Mouse (Mus musculus): ENCODE data around the gene Cdkal1. TPM values are rescaled to one million over a fixed set of nuclear protein-coding genes. Genes with fewer than 3 reads are reported as not detected.

Gene Cdkal1
- polyA plus RNA-seq, 1 experiment from 2014 or later = 8.2 TPM

DNA sequence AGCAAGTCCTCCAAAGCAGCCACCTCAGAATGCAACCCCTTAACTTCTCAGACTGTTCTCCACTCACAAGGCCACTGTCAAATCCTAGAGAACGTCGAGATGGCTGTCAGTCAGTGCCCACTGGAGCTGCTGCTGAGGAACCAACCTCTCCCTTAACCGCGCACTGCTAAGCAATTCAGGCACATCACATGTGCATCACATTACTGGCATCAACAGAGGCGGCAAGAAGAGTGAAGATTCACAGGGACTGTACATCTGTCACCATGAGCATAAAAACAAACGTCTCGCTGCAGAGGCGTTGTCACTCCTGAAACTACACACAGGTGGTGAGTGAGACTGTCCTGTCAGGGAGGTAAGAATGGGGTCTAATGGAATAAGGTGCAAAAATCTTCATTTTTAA is 21.7 kb downstream of the Cdkal1 start:
- Histone ChIP-seq H3K4me1 (replicated peaks) (no peaks in the 10 kb centered on the region), H3K9ac (no peak overlapping the region), H3K36me3 (replicated peaks) (peaks cover 15% of the 10 kb centered on the region), H3K9me3 (replicated peaks) (no peaks in the 10 kb centered on the region), H3K4me3 (replicated peaks) (no peak overlapping the region), H3K27me3 (no peaks in the 10 kb centered on the region), H3K4me2 (no peak overlapping the region), H3K27ac (replicated peaks) (no peak overlapping the region)
- WGBS (ENCODE audit: insufficient replicate concordance) = 70% methylated on average over 8 of the region's 8 CpGs
- ATAC-seq (ENCODE audit: insufficient read depth) = no peak

DNA sequence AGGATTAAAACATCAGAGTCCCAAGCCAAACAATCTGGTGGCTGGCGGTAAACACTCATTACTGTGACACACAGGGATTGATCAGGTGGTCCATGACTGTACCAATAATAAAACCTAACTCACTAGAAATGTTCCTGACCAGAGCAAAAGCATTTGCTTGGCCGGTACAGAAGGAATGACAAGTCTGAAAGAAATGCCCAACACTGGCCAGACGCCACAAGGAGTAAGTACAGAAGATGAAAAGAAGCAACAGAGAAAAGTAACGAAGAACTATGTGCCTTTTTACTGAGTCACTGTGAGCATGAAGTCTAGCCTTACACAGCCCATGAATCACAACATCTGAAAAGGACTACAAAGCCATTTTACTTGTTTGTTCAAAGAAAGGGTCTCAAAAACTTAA is 24.3 kb downstream of the Cdkal1 start:
- H3K36me3 ChIP-seq (replicated peaks) = no peaks in the 10 kb centered on the region
- H3K9me3 ChIP-seq (replicated peaks) = no peaks in the 10 kb centered on the region
- H3K4me3 ChIP-seq (replicated peaks) = no peak overlapping the region
- H3K27ac ChIP-seq (replicated peaks) = no peak overlapping the region
- 75% methylated on average over 4 of the region's 4 CpGs for WGBS (ENCODE audit: insufficient replicate concordance)
- H3K27me3 ChIP-seq = no peaks in the 10 kb centered on the region
- H3K9ac ChIP-seq = no peak overlapping the region
- 0 out of 2 replicates have a peak, but pooled peaks cover 5% of the 10 kb centered on the region for H3K4me1 ChIP-seq (replicated peaks)
- no peak for ATAC-seq (ENCODE audit: insufficient read depth)
- H3K4me2 ChIP-seq = no peak overlapping the region

DNA sequence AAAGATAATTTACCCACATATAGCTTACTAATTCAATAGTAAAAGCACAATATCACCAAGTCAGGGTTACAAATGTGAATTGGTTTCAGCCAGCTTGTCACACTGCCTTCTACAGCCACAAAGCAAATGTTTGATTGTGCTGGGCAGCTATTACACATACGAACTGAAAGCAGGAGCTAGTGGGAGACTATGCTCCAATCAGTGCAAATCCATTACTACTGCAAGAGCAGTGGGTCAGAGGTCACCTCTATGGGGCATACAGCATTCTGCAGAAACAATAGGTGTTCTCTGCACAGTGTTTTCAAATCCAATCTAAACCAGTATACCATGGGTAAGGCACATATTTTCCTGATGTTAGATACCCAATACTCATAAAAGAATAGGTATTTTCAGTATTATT is 27.4 kb downstream of the Cdkal1 start:
- Histone ChIP-seq H3K27ac (replicated peaks) (no peak overlapping the region), H3K9me3 (replicated peaks) (no peaks in the 10 kb centered on the region), H3K9ac (no peak overlapping the region), H3K27me3 (no peaks in the 10 kb centered on the region), H3K4me3 (replicated peaks) (no peak overlapping the region), H3K4me2 (no peak overlapping the region), H3K36me3 (replicated peaks) (no peaks in the 10 kb centered on the region), H3K4me1 (replicated peaks) (peaks cover 11% of the 10 kb centered on the region; the same call in 1 of the 2 replicates)
- ATAC-seq (ENCODE audit: insufficient read depth) = peak; percentile 56; the same call in 1 of the 2 replicates
- WGBS (ENCODE audit: insufficient replicate concordance) = 54% methylated on average over 1 of the region's 1 CpGs

DNA sequence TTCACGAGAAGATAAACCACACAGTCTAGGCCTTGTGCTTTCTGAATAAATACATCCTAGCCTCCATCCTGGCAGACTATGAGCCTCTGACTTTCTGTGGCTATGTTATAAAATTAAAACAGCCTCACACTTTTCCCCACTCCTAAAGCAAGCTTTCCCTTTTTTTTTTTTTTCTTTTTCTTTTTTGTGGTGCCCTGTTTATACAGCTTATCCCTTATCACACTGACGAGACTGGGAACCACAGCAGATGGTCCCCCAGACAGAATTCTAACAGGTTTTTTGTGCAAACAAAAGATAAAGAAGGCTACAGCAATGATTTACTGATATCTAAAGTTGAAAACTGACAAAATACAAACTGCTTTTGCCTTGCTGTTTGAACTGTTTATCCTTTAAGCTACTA is 29.0 kb downstream of the Cdkal1 start:
- H3K27me3 ChIP-seq = no peaks in the 10 kb centered on the region
- no peak overlapping the region for H3K9ac ChIP-seq
- H3K4me3 ChIP-seq (replicated peaks) = no peak overlapping the region
- 26% methylated on average over 2 of the region's 2 CpGs for WGBS (ENCODE audit: insufficient replicate concordance)
- peaks cover 11% of the 10 kb centered on the region; the same call in 1 of the 2 replicates for H3K4me1 ChIP-seq (replicated peaks)
- no peak for ATAC-seq (ENCODE audit: insufficient read depth)
- H3K36me3 ChIP-seq (replicated peaks) = no peaks in the 10 kb centered on the region
- H3K9me3 ChIP-seq (replicated peaks) = no peaks in the 10 kb centered on the region
- no peak overlapping the region for H3K4me2 ChIP-seq
- H3K27ac ChIP-seq (replicated peaks) = no peak overlapping the region

DNA sequence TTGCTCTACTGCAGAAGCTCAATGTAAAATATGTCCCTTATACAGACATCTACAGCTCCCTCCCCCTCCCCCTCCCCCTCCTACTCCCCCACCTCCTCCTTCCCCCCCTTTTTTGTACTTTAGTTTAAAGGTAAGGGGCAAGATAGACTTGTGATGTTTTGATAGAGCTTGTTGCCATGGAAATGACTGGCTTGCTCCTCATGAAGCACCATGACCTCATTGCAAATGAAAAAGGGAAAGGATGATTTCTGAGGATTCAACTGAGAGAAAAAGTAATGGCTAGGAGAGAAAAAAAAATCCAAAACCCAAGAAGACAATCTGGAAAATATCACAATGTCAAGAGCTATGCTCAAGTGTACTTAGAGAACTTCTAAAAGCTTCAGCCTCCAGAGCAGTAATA is 29.4 kb downstream of the Cdkal1 start:
- no peak for ATAC-seq (ENCODE audit: insufficient read depth)
- H3K9ac ChIP-seq = no peak overlapping the region
- no peaks in the 10 kb centered on the region for H3K27me3 ChIP-seq
- no peak overlapping the region for H3K4me2 ChIP-seq
- H3K9me3 ChIP-seq (replicated peaks) = no peaks in the 10 kb centered on the region
- no peak overlapping the region for H3K4me3 ChIP-seq (replicated peaks)
- no peak overlapping the region for H3K27ac ChIP-seq (replicated peaks)
- H3K36me3 ChIP-seq (replicated peaks) = no peaks in the 10 kb centered on the region
- H3K4me1 ChIP-seq (replicated peaks) = peaks cover 11% of the 10 kb centered on the region; the same call in 1 of the 2 replicates

DNA sequence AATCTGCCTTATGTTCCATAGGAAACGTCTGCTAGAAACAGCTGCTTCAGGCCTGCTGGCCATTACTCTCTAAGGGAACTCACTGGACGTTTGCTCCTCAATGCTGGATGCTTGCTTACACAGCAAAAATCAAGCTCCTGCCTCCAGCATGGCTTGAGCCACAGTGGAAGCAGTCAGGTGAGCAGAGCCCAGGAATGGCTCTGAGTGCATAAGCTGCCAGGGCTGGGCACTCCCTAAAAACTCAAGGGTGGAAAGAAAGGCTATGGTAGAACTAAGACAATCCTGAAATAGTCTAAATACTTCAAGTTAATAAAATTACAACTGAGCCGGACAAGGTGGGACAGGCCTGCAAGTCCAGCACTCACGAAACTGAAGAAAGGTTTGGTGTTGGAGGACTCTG is 30.7 kb downstream of the Cdkal1 start:
- Histone ChIP-seq H3K9me3 (replicated peaks) (no peaks in the 10 kb centered on the region), H3K4me1 (replicated peaks) (peaks cover 15% of the 10 kb centered on the region), H3K4me2 (no peak overlapping the region), H3K27ac (replicated peaks) (no peak overlapping the region), H3K27me3 (no peaks in the 10 kb centered on the region), H3K4me3 (replicated peaks) (no peak overlapping the region), H3K36me3 (replicated peaks) (no peaks in the 10 kb centered on the region), H3K9ac (no peak overlapping the region)
- 75% methylated on average over 4 of the region's 4 CpGs for WGBS (ENCODE audit: insufficient replicate concordance)
- no peak for ATAC-seq (ENCODE audit: insufficient read depth)

DNA sequence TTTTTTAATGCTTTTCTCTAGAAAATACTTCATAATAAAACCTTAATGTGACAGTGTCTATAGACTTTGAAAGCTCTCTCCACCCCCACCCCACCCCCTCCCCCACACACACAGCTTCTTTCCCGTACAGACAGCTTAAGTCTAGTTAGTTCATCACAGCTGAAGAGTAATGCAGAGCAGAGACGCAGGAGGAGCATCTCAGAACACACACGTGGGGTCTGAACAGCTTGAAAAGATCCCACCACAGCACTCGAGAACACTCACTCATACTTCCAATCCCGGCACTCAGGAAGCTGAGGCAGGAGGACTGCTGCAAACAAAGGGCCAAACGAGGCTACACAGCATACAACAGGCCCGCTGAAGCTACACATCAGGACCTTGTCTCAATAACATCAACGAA is 31.1 kb downstream of the Cdkal1 start:
- no peaks in the 10 kb centered on the region for H3K9me3 ChIP-seq (replicated peaks)
- H3K27ac ChIP-seq (replicated peaks) = no peak overlapping the region
- H3K9ac ChIP-seq = no peak overlapping the region
- ATAC-seq (ENCODE audit: insufficient read depth) = no peak
- no peaks in the 10 kb centered on the region for H3K36me3 ChIP-seq (replicated peaks)
- H3K4me1 ChIP-seq (replicated peaks) = peaks cover 15% of the 10 kb centered on the region
- H3K4me3 ChIP-seq (replicated peaks) = no peak overlapping the region
- WGBS (ENCODE audit: insufficient replicate concordance) = 69% methylated on average over 8 of the region's 8 CpGs
- no peak overlapping the region for H3K4me2 ChIP-seq
- no peaks in the 10 kb centered on the region for H3K27me3 ChIP-seq

DNA sequence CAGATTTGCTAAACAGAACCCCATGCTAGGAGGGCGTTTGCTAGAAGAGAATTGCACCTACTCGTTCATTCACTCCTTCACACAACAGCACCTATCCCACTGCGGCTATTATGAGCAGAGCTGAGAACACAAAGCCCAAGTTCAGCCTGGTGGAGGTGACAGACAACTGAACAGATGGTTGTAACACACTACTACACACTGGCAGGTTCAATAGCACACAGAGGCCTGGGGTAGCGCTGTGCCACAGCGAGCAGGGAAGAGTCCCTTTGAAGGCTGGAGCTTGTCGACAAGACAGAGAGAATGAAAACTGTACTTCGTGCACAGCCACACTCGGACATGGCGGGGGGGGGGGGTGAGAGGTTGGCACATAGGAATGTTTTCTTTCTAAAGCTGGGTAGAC is 31.6 kb downstream of the Cdkal1 start:
- peaks cover 15% of the 10 kb centered on the region for H3K4me1 ChIP-seq (replicated peaks)
- no peak for ATAC-seq (ENCODE audit: insufficient read depth)
- no peak overlapping the region for H3K4me3 ChIP-seq (replicated peaks)
- no peak overlapping the region for H3K27ac ChIP-seq (replicated peaks)
- H3K9ac ChIP-seq = no peak overlapping the region
- H3K9me3 ChIP-seq (replicated peaks) = no peaks in the 10 kb centered on the region
- 65% methylated on average over 9 of the region's 9 CpGs for WGBS (ENCODE audit: insufficient replicate concordance)
- no peaks in the 10 kb centered on the region for H3K36me3 ChIP-seq (replicated peaks)
- H3K4me2 ChIP-seq = no peak overlapping the region
- no peaks in the 10 kb centered on the region for H3K27me3 ChIP-seq

DNA sequence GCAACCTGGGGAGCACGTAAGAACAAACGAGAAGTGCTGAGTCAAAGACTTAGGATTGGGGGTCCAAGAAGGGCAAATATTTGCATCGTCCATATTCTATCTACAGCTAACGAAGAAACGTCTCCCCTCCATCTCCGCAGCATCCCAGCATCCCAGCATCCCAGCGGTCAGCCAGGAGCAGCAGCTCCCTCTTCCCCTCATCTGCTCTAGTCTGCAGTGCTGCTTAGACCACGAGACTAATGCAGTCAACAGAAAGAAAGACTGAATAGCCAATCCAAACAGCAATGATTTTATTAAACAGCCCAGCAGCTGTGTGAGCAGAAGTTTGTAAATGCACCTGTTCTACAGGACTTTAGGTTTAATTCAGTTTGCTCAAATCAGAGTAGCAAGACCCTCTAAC is 32.0 kb downstream of the Cdkal1 start:
- H3K4me1 ChIP-seq (replicated peaks) = peaks cover 18% of the 10 kb centered on the region
- H3K4me3 ChIP-seq (replicated peaks) = no peak overlapping the region
- no peak overlapping the region for H3K4me2 ChIP-seq
- WGBS (ENCODE audit: insufficient replicate concordance) = 71% methylated on average over 8 of the region's 8 CpGs
- no peaks in the 10 kb centered on the region for H3K9me3 ChIP-seq (replicated peaks)
- H3K9ac ChIP-seq = no peak overlapping the region
- no peaks in the 10 kb centered on the region for H3K27me3 ChIP-seq
- no peak for ATAC-seq (ENCODE audit: insufficient read depth)
- no peak overlapping the region for H3K27ac ChIP-seq (replicated peaks)
- H3K36me3 ChIP-seq (replicated peaks) = no peaks in the 10 kb centered on the region

DNA sequence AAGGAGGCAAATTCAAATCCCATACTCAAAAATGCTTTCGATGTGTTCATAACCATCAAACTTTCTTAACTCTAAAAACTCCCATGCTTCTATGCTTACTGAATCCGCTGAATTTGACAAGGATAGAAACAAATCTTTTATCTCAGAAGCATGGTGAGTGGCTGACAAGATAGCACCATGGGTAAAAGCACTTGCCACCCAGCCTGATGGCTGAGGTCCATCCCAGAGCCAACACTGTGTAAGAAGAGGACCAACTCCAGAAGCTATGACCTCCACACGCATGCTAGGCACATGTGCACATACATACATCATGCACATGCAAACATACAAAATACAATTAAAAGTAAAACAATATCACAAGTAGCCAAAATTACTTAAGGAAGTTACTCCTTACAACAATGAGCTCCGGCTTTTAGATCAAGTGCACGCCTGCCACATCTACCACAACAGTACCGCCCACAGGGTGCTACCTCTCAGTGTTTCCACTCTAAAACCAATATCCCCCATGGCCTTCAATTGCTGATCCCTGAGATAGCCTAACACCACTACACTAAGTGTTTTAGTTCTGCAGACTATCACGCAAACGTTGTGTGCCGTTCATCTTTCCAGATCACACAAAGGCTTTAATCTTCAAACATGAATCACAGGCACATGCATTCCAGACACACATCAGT is 35.4 kb downstream of the Cdkal1 start:
- H3K4me1 ChIP-seq (replicated peaks) = peaks cover 10% of the 10 kb centered on the region; the same call in 1 of the 2 replicates
- H3K27me3 ChIP-seq = no peaks in the 10 kb centered on the region
- H3K4me3 ChIP-seq (replicated peaks) = no peak overlapping the region
- ATAC-seq (ENCODE audit: insufficient read depth) = no peak
- WGBS (ENCODE audit: insufficient replicate concordance) = 45% methylated on average over 9 of the region's 9 CpGs
- no peak overlapping the region for H3K27ac ChIP-seq (replicated peaks)
- no peaks in the 10 kb centered on the region for H3K9me3 ChIP-seq (replicated peaks)
- H3K4me2 ChIP-seq = no peak overlapping the region
- no peaks in the 10 kb centered on the region for H3K36me3 ChIP-seq (replicated peaks)
- H3K9ac ChIP-seq = no peak overlapping the region

DNA sequence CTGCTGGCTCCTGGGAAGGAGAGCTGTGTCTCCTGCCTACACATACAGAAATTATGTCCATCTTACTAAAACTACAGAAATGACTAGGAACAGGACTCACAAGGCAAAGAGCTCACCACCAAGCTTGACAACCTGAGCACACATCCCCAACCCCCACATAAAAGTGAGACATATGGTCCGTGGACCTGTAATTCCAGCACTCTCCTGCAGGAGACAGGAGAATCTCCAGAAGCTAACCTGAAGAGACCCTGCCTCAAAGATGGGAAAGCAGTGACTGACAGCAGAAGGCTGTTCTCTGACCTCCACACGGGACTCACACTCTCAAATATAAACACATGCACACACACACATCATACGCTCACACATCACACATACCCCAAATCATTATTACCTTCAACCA is 36.3 kb downstream of the Cdkal1 start:
- 72% methylated on average over 3 of the region's 3 CpGs for WGBS (ENCODE audit: insufficient replicate concordance)

DNA sequence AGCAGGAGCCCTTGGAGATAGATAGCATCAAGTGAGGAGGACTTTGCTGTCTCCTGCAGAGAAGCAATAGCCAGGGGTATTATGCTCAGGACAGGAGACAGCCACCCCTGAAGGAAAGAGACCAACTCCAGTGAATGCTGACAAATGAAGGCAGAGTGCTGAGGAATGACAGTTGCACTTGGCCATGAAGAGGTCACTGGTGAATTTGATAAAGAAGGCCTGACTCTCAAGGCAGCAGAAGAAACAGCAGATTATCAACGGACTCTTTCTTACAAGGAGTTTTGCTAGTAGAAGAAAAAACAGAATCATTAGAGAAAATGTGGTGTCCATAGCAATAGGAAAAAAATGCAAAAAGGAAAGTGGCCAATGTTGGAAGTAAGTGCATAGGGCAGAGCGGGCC is 37.2 kb downstream of the Cdkal1 start:
- no peak overlapping the region for H3K4me3 ChIP-seq (replicated peaks)
- H3K36me3 ChIP-seq (replicated peaks) = no peaks in the 10 kb centered on the region
- no peak overlapping the region for H3K9ac ChIP-seq
- no peak overlapping the region for H3K4me2 ChIP-seq
- ATAC-seq (ENCODE audit: insufficient read depth) = no peak
- WGBS (ENCODE audit: insufficient replicate concordance) = 28% methylated on average over 2 of the region's 2 CpGs
- no peaks in the 10 kb centered on the region for H3K9me3 ChIP-seq (replicated peaks)
- peaks cover 10% of the 10 kb centered on the region; the same call in 1 of the 2 replicates for H3K4me1 ChIP-seq (replicated peaks)
- H3K27ac ChIP-seq (replicated peaks) = no peak overlapping the region
- no peaks in the 10 kb centered on the region for H3K27me3 ChIP-seq

More for the DNA sequence above, 36.3 kb downstream of the Cdkal1 start:
- Histone ChIP-seq H3K4me2 (no peak overlapping the region), H3K27ac (replicated peaks) (no peak overlapping the region), H3K4me3 (replicated peaks) (no peak overlapping the region), H3K27me3 (no peaks in the 10 kb centered on the region), H3K4me1 (replicated peaks) (peaks cover 10% of the 10 kb centered on the region; the same call in 1 of the 2 replicates), H3K9ac (no peak overlapping the region), H3K9me3 (replicated peaks) (no peaks in the 10 kb centered on the region), H3K36me3 (replicated peaks) (no peaks in the 10 kb centered on the region)
- ATAC-seq (ENCODE audit: insufficient read depth) = no peak

Data from liver, embryonic 15.5 days (tissue).